Mouse (Mus musculus) frontal cortex, postnatal 25 days (tissue): ENCODE measurements around the gene Celsr3.
A peak's percentile ranks its signal among the peaks of the same experiment; 100 is the strongest.

Source experiments
- DNase-seq, 2 experiments: peaks; one replicate each; pipeline ENCODE4 v3.0.0; 2022; ENCODE audit warnings: low spot score in 2 of 2

Celsr3 gene

DNA sequence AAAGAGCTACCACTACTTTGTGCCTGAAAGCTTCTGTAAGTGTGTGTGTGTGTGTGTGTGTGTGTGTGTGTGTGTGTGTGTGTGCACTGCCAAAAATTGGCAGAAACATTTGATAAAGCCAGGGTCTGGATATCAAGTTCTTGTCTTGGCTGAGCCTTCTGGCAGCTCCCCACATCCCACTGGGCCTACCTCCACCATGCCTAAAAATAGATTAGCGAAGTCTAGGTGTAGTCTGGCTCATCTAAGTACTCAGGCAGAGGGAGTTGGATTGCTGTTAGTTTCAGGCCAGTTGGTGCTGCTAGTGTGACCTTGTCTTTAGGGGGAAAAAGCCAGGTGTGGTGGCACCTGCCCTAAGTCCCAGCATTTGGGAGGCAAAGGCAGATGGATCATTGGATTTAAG is 19.3 kb upstream of the Celsr3 start:
- no peak for DNase-seq

DNA sequence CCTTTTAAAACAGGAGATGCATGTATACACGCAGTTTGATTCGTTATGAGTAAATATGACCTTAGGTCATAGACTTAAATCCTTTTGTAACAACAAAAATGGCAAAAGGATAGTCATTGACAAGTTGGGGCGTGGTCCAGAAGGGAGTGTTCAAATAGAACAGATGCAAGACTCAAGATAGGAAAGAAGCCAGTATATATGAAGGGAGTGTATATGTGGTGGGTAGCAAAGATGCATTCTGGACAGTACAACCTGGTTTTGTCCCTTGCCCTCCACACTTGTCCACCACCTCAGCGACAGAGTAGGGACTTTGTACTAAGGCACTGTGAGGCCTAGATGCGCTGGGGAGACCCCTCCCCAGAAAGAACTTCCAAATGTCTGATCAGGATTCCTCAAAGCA is 18.4 kb upstream of the Celsr3 start:
- no peak for DNase-seq

DNA sequence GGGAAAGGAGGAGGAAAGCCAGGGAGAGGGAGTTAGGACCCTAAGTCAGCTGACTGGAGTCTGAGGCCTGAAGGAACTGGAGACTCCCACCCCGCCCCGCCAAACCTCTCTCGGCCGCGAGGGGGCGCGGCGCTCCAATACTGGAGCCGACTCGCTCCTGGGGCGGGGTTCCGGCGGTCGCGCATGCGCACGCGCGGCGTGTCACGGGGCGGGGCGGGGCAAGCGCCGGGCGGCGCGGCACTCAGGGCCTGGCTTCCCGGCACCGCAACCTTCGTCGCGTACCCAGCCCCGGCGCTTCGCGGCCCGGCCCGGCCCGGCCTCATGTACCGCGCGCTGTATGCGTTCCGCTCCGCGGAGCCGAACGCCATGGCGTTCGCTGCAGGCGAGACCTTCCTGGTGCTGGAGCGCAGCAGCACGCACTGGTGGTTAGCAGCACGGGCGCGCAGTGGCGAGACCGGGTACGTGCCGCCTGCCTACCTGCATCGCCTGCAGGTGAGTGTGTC is 17.9 kb upstream of the Celsr3 start, which contains the start of gene Nckipsd:
Gene Nckipsd, plus strand, starts transcription at position 206 of the 503 bp plus-strand sequence.
- peak; percentile 93 to 94 for DNase-seq

DNA sequence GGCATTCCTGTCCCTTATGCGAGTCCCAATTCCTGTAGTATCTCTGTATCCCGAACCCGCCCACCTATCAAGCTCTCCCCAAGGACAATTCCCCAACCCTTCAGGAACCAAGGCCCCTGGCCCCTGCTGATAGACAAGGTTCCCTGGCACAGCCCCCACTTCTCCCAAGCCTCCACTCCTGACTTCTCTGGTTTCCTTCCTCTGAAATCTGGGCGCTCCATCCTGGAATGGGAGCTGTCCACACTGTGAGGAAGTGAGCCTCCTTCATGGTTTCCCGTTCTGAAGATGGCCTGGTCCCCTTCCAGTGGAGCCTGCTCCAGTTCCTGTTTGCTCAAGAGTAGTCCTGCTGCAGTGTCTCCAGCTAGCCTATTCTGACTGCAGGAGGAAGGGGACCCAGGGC is 16.9 kb upstream of the Celsr3 start:
- no peak for DNase-seq

DNA sequence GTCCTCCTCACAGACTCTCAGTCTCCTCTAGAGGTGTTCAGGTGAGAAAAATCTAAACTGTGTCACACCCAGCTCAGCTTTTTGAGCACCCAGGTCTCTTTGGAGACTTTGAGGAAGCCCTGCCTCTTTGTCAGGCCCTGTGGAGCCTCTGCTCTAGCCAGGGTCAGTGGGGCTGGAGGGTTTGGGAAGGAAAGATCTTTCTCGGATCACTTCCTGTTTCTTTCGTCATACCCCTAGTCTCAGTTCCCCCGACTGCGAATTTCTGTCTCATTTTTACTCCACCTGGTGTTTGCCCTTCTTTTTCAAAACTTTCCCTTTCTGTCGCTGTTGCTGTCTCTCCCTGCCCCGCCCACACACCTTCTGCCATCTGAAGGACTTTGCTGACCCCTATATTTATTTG is 16.4 kb upstream of the Celsr3 start:
- DNase-seq: no peak

DNA sequence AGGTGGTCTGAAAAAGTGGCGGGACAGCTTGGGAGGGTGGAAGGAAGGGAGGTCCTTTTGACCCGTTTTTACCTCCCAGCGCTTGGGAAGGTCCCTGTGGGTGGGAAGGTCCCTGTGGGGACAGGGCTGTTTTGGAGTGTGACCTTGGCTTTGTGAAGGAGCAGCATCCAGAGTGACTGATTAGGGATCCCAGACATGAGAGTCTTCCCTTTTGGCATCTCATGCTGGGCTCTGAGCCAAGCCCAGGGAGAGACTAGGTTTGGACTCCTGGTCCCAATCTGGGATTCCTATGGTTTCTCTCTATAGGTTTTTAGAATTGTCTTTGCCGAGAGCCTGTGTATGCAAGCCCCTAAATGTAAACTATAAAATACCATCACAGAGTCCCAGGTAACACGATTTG is 15.6 kb upstream of the Celsr3 start:
- DNase-seq: no peak

DNA sequence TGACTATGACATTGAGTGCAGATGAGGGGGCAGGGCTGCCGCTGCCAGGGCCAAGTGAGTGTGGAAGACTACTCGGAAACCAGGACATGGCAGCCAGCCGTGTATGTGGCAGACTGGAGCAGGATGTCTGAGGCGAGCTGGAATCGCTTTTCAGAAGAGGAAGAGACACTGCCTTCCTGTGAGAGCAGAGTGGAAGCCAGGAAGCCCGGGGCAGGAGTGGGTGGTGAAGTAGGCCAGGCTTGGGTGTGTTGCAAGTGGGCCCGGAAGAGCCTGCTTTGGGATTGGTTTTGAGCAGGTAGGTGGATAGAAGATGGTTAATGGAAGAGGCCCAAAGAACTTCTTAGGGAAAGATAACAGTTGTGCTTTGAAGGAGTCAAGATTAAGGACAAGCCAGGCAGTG is 10.6 kb upstream of the Celsr3 start:
- DNase-seq: no peak

DNA sequence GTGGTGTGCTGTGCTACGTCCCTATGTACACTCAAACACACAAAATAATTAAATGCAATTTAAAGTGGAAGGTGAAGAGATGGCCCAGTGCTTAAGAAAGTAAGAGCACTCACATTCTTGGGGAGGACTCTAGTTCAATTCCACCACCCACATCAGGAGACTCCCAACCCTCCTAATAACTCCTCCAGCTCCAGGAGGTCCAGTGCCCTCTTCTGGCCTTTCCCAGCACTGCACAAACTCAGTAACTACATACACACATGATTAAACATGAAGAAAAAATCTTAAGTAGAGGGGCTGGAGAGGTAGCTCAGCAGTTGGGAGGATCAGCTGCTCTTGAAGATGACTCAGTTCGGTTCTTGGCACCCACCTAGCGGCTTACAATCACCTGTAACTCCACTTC is 6.6 kb upstream of the Celsr3 start:
- no peak for DNase-seq

DNA sequence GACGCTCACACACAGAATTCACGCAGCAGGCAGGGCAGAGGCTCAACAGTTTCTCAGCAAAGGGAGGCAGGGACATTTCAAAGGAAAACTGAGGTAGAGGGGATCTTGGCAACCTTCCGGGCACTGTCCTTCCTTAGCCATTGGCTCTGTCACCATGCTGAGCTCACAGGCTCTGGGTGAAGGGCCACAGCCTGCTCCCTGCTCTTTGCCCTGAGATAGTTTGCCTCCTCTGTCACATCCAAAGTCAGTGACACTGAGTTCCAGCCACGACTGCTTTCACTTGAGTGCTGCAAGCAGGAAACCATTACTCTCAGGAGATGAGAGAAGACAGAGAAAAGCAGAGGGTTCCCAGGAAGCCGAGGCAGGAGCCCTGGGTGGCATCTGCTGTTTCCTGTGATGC is 6.0 kb upstream of the Celsr3 start:
- no peak for DNase-seq

DNA sequence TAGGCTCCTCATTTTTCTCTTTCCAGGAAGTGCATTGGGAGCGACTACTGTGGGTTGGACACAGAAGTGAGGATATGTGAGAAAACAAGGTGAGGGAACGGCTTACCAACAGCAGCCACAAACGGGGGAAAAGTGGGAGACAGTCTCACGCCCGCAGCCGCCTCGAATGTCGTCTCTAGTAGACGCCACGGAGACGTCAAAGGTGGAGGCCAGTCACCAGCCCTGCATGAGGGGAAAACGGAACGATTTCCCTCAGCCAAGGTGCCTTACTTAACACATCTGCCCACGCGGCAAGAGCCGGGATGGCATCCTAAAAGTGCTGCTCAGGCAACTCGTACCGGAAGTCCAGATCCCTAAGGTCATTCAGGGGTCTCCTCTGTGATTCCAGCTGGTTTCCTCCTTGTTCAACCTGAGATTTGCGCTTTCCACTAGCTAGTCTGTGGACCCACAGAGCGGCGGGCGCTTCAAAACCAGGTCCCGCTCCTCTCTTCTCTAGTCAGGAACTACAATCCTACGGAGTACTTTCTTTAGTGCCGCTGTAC is 1.9 kb upstream of the Celsr3 start:
- DNase-seq: no peak

DNA sequence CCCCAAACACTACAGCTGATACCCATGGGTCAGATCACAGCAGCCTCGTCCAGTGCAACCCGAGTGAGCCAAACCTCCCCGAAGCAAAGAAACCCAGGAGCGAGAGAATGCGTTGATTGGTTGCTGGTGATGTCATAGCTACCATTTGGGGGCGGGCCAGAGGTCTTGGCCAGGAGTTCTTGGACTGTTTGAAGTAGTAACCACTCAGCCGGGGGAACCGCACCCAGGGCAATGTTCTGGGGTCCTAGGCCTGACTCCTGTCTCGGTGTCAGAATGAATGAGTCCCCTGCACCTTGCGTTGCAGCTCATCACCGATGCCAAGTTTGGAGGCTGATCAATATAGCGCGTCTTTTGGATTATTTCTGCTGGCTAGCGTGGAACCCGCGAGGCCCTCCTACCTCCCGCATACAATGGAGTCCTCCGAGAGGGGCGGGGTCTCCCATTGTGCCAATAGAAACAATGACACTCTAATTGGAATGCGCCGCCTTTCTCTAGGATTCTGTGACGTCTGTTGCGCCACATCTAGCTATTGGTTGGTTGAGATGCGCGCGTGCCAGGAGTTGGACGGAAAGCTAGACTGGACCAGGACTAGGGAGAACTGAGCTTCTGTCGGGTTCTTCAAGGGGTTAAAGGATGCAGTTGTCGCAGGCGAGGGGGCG is 1.2 kb upstream of the Celsr3 start:
- DNase-seq: peak; percentile 67 to 70

DNA sequence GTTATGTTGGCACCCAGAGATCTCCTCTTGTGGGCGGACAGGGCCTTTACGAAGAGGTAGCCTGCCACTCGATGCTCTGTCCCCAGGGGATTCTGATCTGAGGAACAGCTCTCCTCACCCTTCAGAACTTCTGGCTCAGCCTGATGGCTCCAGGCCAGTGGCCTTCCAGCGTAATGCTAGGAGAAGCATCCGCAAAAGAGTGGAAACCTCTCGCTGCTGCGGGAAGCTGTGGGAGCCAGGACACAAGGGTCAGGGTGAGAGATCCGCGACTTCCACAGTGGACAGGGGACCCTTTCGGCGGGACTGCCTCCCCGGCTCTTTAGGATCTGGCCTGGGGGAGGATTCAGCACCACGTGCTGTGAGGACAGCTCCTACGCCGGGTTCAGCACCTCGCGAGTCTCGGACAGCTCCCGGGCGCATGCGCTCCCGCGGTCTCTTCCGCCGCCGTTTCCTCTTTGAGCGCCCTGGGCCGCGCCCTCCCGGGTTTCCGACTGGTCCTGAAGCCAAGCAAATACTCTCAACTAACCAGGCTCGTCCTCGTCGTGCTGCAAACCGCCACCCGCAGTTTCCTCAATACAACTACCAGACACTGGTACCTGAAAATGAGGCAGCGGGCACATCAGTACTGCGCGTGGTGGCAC is 700 bp downstream of the Celsr3 start:
- peak; percentile 52 to 54 for DNase-seq

DNA sequence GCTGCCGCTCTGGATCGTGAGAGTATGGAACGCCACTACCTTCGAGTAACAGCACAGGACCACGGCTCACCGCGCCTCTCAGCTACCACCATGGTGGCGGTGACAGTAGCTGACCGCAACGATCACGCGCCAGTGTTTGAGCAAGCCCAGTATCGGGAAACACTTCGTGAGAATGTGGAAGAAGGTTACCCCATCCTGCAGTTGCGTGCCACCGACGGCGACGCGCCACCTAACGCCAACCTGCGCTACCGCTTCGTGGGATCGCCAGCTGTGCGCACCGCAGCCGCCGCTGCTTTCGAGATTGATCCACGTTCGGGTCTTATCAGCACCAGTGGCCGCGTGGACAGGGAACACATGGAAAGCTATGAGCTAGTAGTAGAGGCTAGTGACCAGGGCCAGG is 1.3 kb downstream of the Celsr3 start:
- DNase-seq: no peak

DNA sequence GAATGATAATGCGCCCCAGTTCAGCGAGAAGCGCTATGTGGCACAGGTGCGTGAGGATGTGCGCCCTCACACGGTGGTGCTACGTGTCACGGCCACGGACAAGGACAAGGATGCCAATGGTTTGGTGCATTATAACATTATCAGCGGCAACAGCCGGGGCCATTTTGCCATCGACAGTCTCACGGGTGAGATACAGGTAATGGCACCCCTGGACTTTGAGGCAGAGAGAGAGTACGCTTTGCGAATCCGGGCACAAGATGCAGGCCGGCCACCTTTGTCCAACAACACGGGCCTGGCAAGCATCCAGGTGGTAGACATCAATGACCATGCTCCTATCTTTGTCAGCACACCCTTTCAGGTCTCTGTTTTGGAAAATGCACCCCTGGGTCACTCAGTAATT is 1.8 kb downstream of the Celsr3 start:
- no peak for DNase-seq

DNA sequence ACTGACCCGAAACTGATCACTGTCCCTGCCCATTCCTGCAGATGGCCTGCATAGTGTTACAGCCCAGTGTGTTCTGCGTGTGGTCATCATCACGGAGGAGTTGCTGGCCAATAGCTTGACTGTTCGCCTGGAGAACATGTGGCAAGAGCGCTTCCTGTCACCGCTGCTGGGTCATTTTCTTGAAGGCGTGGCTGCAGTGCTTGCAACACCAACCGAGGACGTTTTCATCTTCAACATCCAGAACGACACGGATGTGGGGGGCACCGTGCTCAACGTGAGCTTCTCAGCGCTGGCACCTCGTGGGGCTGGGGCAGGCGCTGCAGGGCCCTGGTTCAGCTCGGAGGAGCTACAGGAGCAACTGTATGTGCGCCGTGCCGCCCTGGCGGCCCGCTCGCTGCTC is 5.5 kb downstream of the Celsr3 start:
- no peak for DNase-seq

DNA sequence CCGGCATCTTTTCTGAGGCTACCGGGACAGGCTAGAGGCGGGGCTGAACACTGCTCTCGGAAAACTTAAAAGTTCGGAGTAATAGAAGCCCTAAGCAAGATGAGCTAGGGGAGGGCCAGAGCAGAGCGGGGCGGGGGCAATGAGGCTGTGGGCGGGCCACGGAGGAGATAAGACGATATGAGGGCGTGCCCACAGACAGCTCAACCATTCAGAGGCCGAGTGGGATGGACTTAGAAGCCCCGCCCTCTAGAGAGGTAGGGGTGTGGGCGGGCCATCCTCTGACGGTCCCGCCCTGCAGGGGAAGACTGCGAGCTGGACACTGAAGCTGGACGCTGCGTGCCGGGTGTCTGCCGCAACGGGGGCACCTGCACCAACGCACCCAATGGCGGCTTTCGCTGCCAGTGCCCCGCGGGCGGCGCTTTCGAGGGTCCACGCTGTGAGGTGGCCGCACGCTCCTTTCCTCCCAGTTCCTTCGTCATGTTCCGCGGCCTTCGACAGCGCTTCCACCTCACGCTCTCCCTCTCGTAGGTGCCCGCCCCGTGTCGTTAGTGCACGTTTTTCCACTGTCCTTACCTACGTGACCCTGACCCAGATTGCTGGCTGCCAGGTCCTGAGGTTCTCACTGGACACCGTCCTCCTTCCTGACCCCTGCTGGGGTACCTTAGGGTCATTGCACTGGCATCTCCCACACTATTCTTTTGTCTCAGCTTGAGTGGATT is 6.4 kb downstream of the Celsr3 start:
- DNase-seq: peak in 1 of 2 experiments; percentile 55

DNA sequence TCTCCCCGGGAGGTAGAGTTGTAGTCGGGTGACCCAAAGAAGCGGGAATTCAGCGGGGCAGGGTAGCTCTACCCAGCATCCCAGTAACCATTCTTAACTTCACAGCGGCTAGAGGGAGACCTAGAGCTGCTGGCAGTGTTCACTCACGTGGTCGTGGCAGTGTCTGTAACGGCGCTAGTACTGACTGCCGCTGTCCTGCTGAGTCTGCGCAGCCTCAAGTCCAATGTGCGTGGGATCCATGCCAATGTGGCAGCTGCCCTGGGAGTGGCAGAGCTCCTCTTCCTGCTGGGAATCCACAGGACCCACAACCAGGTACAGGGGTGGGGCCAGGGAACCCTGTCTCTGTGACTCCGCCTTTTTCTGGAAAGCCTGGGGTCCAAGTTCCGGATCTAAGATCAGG is 16.9 kb downstream of the Celsr3 start:
- DNase-seq: no peak

DNA sequence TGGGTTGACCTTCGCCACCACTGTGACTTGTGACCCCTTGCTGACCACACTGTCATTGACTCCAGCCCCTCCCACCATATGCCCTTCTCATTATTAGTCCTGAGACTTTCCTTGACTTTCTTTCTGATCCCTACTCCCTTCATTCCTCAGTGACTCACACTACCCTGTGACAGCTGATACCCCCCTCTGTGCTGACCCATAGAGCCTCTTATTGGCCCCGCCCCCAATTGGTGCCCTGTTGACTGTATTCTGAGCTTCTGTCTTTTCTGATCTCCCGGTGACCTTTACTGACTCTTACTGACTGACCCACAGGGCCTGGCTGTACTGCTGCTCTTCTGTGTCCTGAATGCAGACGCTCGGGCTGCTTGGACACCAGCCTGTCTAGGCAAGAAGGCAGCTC is 19.3 kb downstream of the Celsr3 start:
- DNase-seq: no peak

DNA sequence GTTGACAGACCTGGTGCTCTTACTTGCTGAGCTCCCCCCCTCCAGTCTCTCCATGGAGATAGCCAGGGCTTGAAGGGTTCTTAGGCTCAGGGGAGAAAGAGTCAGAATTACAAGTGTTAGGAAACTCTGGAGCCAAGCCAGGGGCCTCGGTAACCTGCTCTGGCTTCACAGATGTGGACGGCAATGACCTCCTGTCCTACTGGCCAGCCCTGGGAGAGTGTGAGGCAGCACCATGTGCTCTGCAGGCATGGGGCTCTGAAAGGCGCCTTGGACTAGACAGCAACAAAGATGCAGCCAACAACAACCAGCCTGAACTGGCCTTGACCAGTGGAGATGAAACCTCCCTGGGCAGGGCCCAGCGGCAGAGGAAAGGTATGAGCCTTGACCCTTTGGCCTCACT is 21.3 kb downstream of the Celsr3 start:
- DNase-seq: no peak

DNA sequence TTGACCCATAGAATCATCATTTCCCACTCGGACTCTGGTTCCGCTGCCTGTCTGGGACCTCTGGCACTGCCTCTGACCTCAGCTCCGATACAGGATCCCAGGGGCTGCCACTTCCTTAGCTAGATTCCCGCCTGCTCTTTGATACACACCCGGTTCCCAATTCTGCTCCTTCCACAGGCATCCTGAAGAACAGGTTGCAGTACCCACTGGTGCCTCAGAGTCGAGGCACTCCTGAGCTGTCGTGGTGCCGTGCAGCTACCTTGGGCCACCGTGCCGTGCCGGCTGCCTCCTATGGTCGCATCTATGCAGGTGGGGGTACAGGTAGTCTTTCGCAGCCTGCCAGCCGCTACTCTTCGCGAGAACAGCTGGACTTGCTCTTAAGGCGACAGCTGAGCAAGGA is 22.3 kb downstream of the Celsr3 start:
- no peak for DNase-seq

DNA sequence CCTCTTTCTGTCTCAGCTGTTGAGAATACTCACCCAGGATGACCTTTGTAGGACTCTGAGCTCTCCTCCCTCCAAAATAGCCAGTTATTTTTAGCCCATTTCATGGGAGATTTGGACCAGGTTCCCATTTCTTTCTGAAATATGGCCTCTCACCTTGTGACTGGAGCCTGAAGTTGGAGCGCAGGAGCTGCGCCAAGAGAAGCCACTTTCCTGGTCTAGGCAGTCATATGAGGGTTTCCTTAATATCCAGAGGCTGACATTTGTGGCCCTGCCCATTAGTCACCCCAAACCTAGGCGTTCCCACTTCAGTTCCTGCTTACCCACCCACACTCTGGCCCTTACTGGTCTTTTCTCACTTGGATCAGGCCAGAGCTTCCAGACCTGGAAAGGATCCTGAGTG is 26.9 kb downstream of the Celsr3 start, which contains the start of gene Slc26a6:
Gene Slc26a6, plus strand, starts transcription at position 308 of the 400 bp plus-strand sequence.
- DNase-seq: no peak

DNA sequence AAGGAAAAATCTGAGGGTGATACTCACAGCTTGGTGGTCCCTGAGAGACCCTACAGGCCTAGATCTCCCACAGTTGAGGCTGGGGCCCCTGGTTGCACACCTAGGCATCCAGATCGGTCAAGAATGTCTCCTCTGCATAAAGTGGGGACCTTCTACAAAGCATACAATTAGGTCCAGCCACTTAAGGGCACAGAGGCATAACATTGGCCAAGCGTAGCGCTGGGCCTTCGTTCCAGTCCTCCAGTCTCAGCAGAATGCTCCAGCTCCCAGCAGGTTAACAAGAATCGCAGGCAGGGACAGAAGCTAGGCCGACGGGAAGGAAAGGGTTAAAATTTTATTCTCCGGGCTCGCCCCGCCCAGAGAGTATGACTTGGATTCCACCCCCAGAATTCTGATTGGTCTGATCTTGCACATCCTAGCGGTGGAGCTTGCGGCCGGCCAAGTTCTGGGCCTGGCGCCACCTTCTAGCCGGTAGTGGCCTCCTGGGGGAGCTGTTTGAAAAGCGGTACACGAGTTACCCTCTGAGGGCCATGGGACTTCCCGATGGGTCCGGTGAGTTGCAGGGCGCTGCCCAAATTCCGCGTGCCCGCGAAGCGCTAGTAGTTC is 27.6 kb downstream of the Celsr3 start:
- DNase-seq: peak; percentile 76 to 86
